Mouse (Mus musculus) spleen, adult 12 weeks (tissue): ENCODE results near the gene Adamts10.
A peak's percentile ranks its signal among the peaks of the same experiment; 100 is the strongest.

Experiments
- DNase-seq: peaks from one replicate; pipeline ENCODE4 v3.0.0; 2022; ENCODE audit warnings: low spot score

Adamts10 gene

GRCm38 (mm10) chr17:33523918-33524755, at the start of gene Adamts10:
Gene Adamts10 (plus strand): TSS chr17:33524204.
- DNase-seq = peak; percentile 26

- no peak for DNase-seq
These were observed 40.0 kb upstream of the Adamts10 start for GRCm38 (mm10) chr17:33484020-33484419.

- DNase-seq = no peak
These were observed 36.8 kb upstream of the Adamts10 start for GRCm38 (mm10) chr17:33487211-33487610.

- no peak for DNase-seq
These were observed 36.4 kb upstream of the Adamts10 start for GRCm38 (mm10) chr17:33487652-33488051.

GRCm38 (mm10) chr17:33491371-33491770, 32.6 kb upstream of the Adamts10 start:
- no peak for DNase-seq

- peak; percentile 15 for DNase-seq
These were observed 30.9 kb upstream of the Adamts10 start for GRCm38 (mm10) chr17:33493065-33493464.

GRCm38 (mm10) chr17:33494586-33494985, 29.4 kb upstream of the Adamts10 start:
- DNase-seq = no peak

- no peak for DNase-seq
These were observed 25.1 kb upstream of the Adamts10 start for GRCm38 (mm10) chr17:33498918-33499317.

- no peak for DNase-seq
These were observed 15.6 kb upstream of the Adamts10 start for GRCm38 (mm10) chr17:33508386-33508785.

- no peak for DNase-seq
These were observed 13.8 kb upstream of the Adamts10 start for GRCm38 (mm10) chr17:33510172-33510571.

- DNase-seq = no peak
These were observed 11.3 kb upstream of the Adamts10 start for GRCm38 (mm10) chr17:33512441-33513415.

GRCm38 (mm10) chr17:33513874-33514273, 10.1 kb upstream of the Adamts10 start:
- DNase-seq = no peak

GRCm38 (mm10) chr17:33520366-33520765, 3.6 kb upstream of the Adamts10 start:
- DNase-seq = no peak

GRCm38 (mm10) chr17:33523431-33523917, 530 bp upstream of the Adamts10 start:
- DNase-seq = no peak

- no peak for DNase-seq
These were observed 886 bp downstream of the Adamts10 start for GRCm38 (mm10) chr17:33524806-33525373.

GRCm38 (mm10) chr17:33526506-33526905, 2.5 kb downstream of the Adamts10 start:
- no peak for DNase-seq

GRCm38 (mm10) chr17:33539106-33539675, 15.2 kb downstream of the Adamts10 start:
- DNase-seq = no peak

- no peak for DNase-seq
These were observed 15.9 kb downstream of the Adamts10 start for GRCm38 (mm10) chr17:33539878-33540277.

GRCm38 (mm10) chr17:33549212-33549611, 25.2 kb downstream of the Adamts10 start:
- no peak for DNase-seq

- DNase-seq = no peak
These were observed 26.4 kb downstream of the Adamts10 start for GRCm38 (mm10) chr17:33550388-33550787.

GRCm38 (mm10) chr17:33552113-33552512, 28.1 kb downstream of the Adamts10 start:
- DNase-seq = no peak

- no peak for DNase-seq
These were observed 29.0 kb downstream of the Adamts10 start for GRCm38 (mm10) chr17:33552964-33553363.
